Mouse (Mus musculus): ENCODE data around the gene Sp2. TPM values are rescaled to one million over a fixed set of nuclear protein-coding genes. Genes with fewer than 3 reads are reported as not detected.

Sp2 gene
- polyA plus RNA-seq, 2 experiments: 7.7 to 13.7 TPM

GRCm38 (mm10) chr11:97018583-97019344 lies 36.0 kb upstream of the Sp2 start:
- H3K9ac ChIP-seq (replicated peaks): no peak overlapping the region
- no peak overlapping the region for H3K27ac ChIP-seq
- DNase-seq (ENCODE audit: low read depth in 3 of 3, low spot score in 3 of 3) (no peak), ATAC-seq (ENCODE audit: insufficient read depth) (no peak)
- WGBS (ENCODE audit: insufficient replicate concordance): 1% methylated on average over 63 of the region's 68 CpGs
- TF ChIP-seq CTCF (IDR thresholded peaks at IDR 0.05; ENCODE audit: low read depth) (no peak), EP300 (IDR thresholded peaks at IDR 0.05; ENCODE audit: low read depth) (no peak)
- peaks cover 90% of the 10 kb centered on the region for H3K27me3 ChIP-seq (ENCODE audit: control insufficient read depth, insufficient read depth, low read length)
- peak overlapping the region; percentile 33; the same call in 1 of the 2 replicates for H3K4me2 ChIP-seq (ENCODE audit: low read depth)
- H3K4me3 ChIP-seq (ENCODE audit: insufficient read depth in 1 of 2, low read depth in 2 of 2, low read length in 2 of 2): peak overlapping the region in 1 of 2 experiments; percentile 8; a peak in 1 of 4 replicates
- no peaks in the 10 kb centered on the region; a peak in 1 of 4 replicates for H3K4me1 ChIP-seq (replicated peaks; ENCODE audit: control insufficient read depth in 2 of 2, insufficient read depth in 2 of 2, low read length in 1 of 2)
- H3K9me3 ChIP-seq (ENCODE audit: control insufficient read depth, low read length): no peaks in the 10 kb centered on the region
- no peaks in the 10 kb centered on the region for H3K36me3 ChIP-seq (replicated peaks; ENCODE audit: control insufficient read depth, insufficient read depth, low read depth)

- no peaks in the 10 kb centered on the region; a peak in 1 of 4 replicates for H3K4me1 ChIP-seq (replicated peaks; ENCODE audit: control insufficient read depth in 2 of 2, insufficient read depth in 2 of 2, low read length in 1 of 2)
- ATAC-seq (ENCODE audit: insufficient read depth) (no peak), DNase-seq (ENCODE audit: low read depth in 3 of 3, low spot score in 3 of 3) (no peak)
- H3K36me3 ChIP-seq (replicated peaks; ENCODE audit: control insufficient read depth, insufficient read depth, low read depth): no peaks in the 10 kb centered on the region
- no peaks in the 10 kb centered on the region for H3K9me3 ChIP-seq (ENCODE audit: control insufficient read depth, low read length)
- no peak overlapping the region for H3K4me3 ChIP-seq (ENCODE audit: insufficient read depth in 1 of 2, low read depth in 2 of 2, low read length in 2 of 2)
- no peak overlapping the region for H3K9ac ChIP-seq (replicated peaks)
- H3K27ac ChIP-seq: no peak overlapping the region
- no peak overlapping the region for H3K4me2 ChIP-seq (ENCODE audit: low read depth)
- TF ChIP-seq EP300 (IDR thresholded peaks at IDR 0.05; ENCODE audit: low read depth) (no peak), CTCF (IDR thresholded peaks at IDR 0.05; ENCODE audit: low read depth) (no peak)
- 2% methylated on average over 36 of the region's 36 CpGs for WGBS (ENCODE audit: insufficient replicate concordance)
- H3K27me3 ChIP-seq (ENCODE audit: control insufficient read depth, insufficient read depth, low read length): peaks cover 81% of the 10 kb centered on the region
These were observed 35.2 kb upstream of the Sp2 start for GRCm38 (mm10) chr11:97017696-97018582.

- no peak within 1 kb of the TSS for H3K9ac ChIP-seq (replicated peaks)
- no peak for DNase-seq (ENCODE audit: low read depth in 3 of 3, low spot score in 3 of 3)
- no peak within 1 kb of the TSS for H3K4me3 ChIP-seq (ENCODE audit: insufficient read depth in 1 of 2, low read depth in 2 of 2, low read length in 2 of 2)
- ATAC-seq (ENCODE audit: insufficient read depth): no peak
- H3K4me2 ChIP-seq (ENCODE audit: low read depth): no peak within 1 kb of the TSS
- no peaks in the 10 kb centered on the region for H3K4me1 ChIP-seq (replicated peaks; ENCODE audit: control insufficient read depth in 2 of 2, insufficient read depth in 2 of 2, low read length in 1 of 2)
- no peaks in the 10 kb centered on the region for H3K9me3 ChIP-seq (ENCODE audit: control insufficient read depth, low read length)
- no peak for TF ChIP-seq CTCF (IDR thresholded peaks at IDR 0.05; ENCODE audit: low read depth)
- TF ChIP-seq EP300 (IDR thresholded peaks at IDR 0.05; ENCODE audit: low read depth): no peak
- peaks cover 46% of the 10 kb centered on the region for H3K27me3 ChIP-seq (ENCODE audit: control insufficient read depth, insufficient read depth, low read length)
- 24% methylated on average over 8 of the region's 8 CpGs for WGBS (ENCODE audit: insufficient replicate concordance)
- H3K36me3 ChIP-seq (replicated peaks; ENCODE audit: control insufficient read depth, insufficient read depth, low read depth): no peaks in the 10 kb centered on the region
- H3K27ac ChIP-seq: no peak within 1 kb of the TSS
These were observed 30.4 kb upstream of the Sp2 start, which contains the start of gene Sp6 for GRCm38 (mm10) chr11:97013121-97013670. TSS of gene Sp6 (plus strand) at chr11:97013394.

GRCm38 (mm10) chr11:97009198-97009790 lies 26.5 kb upstream of the Sp2 start:
- H3K27ac ChIP-seq: no peak overlapping the region
- no peaks in the 10 kb centered on the region for H3K9me3 ChIP-seq (ENCODE audit: control insufficient read depth, low read length)
- TF ChIP-seq CTCF (IDR thresholded peaks at IDR 0.05; ENCODE audit: low read depth) (no peak), EP300 (IDR thresholded peaks at IDR 0.05; ENCODE audit: low read depth) (no peak)
- no peak overlapping the region for H3K4me2 ChIP-seq (ENCODE audit: low read depth)
- H3K4me3 ChIP-seq (ENCODE audit: insufficient read depth in 1 of 2, low read depth in 2 of 2, low read length in 2 of 2): no peak overlapping the region
- H3K36me3 ChIP-seq (replicated peaks; ENCODE audit: control insufficient read depth, insufficient read depth, low read depth): no peaks in the 10 kb centered on the region
- DNase-seq (ENCODE audit: low read depth in 3 of 3, low spot score in 3 of 3): no peak
- ATAC-seq (ENCODE audit: insufficient read depth): no peak
- peaks cover 10% of the 10 kb centered on the region for H3K27me3 ChIP-seq (ENCODE audit: control insufficient read depth, insufficient read depth, low read length)
- 30% methylated on average over 8 of the region's 8 CpGs for WGBS (ENCODE audit: insufficient replicate concordance)
- 0 out of 4 replicates have a peak, but pooled peaks cover 0 to 2% of the 10 kb centered on the region in 2 experiments for H3K4me1 ChIP-seq (replicated peaks; ENCODE audit: control insufficient read depth in 2 of 2, insufficient read depth in 2 of 2, low read length in 1 of 2)
- H3K9ac ChIP-seq (replicated peaks): no peak overlapping the region

All from liver, embryonic 14.5 days (tissue).